Mouse (Mus musculus) small intestine, adult 2 months (tissue): ENCODE results near the gene Tmem51.

Source experiments
- CTCF ChIP-seq: fragments of 200-500 bp; IDR thresholded peaks from 2 replicates; pipeline ENCODE4 v1.5.1; 2012; ENCODE audit warnings: low read depth, mild to moderate bottlenecking, control low read depth, inconsistent platforms, low read length, moderate library complexity, mixed read lengths; ENCODE audit not compliant: insufficient replicate concordance, insufficient read length; ENCODE audit errors: extremely low read depth
- POLR2A ChIP-seq: fragments of 200-500 bp; IDR thresholded peaks from 2 replicates; pipeline ENCODE4 v1.6.1; 2012; ENCODE audit warnings: low read depth, mild to moderate bottlenecking, control low read depth, inconsistent platforms, low read length, moderate library complexity

GRCm38 (mm10) chr4:142079629-142080486 lies 4.2 kb downstream of the Tmem51 start:
- no peak for TF ChIP-seq CTCF
- no peak for TF ChIP-seq POLR2A
